ENCODE assay signal across 11 mouse cellular contexts in genomic region chr11:88142362-88142761, GRCm38 (mm10). TPM values are rescaled to one million over a fixed set of nuclear protein-coding genes. Genes with fewer than 3 reads are reported as not detected.
DNase-seq lines count a peak whose midpoint lies in the region; ATAC-seq and TF ChIP-seq lines count a peak whose summit lies in the region.
"Had no signal": no experiment of that assay in that cellular context is flagged by ENCODE, and none has a peak within 500 bp of the region (broad histone marks: within the 10 kb centered on the region; RNA-seq: fewer than 3 reads in every experiment).

No protein-coding gene starts in this region.

- H3K27ac ChIP-seq in lung, embryonic 16.5 days (ENCODE audit: low read length): peak overlapping the region; percentile 27
- peak overlapping the region; percentile 74 for H3K27ac ChIP-seq in hindbrain, embryonic 11.5 days (ENCODE audit: low read depth, low read length)
- H3K27ac ChIP-seq in midbrain, embryonic 12.5 days (replicated peaks): peak overlapping the region; percentile 94
- H3K27ac ChIP-seq in stomach, postnatal 0 days (replicated peaks): peak overlapping the region; percentile 31; the same call in 1 of the 2 replicates
- no peak overlapping the region for H3K27ac ChIP-seq in kidney, embryonic 16.5 days (ENCODE audit: low read length)
- H3K27ac ChIP-seq: liver, embryonic 13.5 days had no signal

- no peak for TF ChIP-seq EP300 in stomach, postnatal 0 days (optimal IDR thresholded peaks at IDR 0.05)

- TF ChIP-seq CTCF in stomach, postnatal 0 days (IDR thresholded peaks at IDR 0.05; ENCODE audit: low read depth): no peak

- H3K36me3 ChIP-seq in lung, embryonic 16.5 days (ENCODE audit: control insufficient read depth, insufficient read depth, low read length): no peaks in the 10 kb centered on the region
- no peaks in the 10 kb centered on the region for H3K36me3 ChIP-seq in hindbrain, embryonic 11.5 days (ENCODE audit: control insufficient read depth, insufficient read depth, low read length)
- no peaks in the 10 kb centered on the region; the same call in 1 of the 2 replicates for H3K36me3 ChIP-seq in midbrain, embryonic 12.5 days
- H3K36me3 ChIP-seq in stomach, postnatal 0 days (ENCODE audit: control insufficient read depth, insufficient read depth, low read length): no peaks in the 10 kb centered on the region
- H3K36me3 ChIP-seq in kidney, embryonic 16.5 days (ENCODE audit: insufficient read depth, low read length): no peaks in the 10 kb centered on the region
- H3K36me3 ChIP-seq: liver, embryonic 13.5 days had no signal

- intact Hi-C loops in heart, postnatal 25 days (cut with DNase I): loop anchor here (5.0 kb wide), 1 partner anchor 40 kb away; no protein-coding TSS in a partner anchor

- H3K4me3 ChIP-seq in lung, embryonic 16.5 days (ENCODE audit: low read length): no peak overlapping the region
- no peak overlapping the region for H3K4me3 ChIP-seq in hindbrain, embryonic 11.5 days (ENCODE audit: low read depth, low read length)
- H3K4me3 ChIP-seq in midbrain, embryonic 12.5 days: no peak overlapping the region
- H3K4me3 ChIP-seq in stomach, postnatal 0 days (ENCODE audit: low read depth, low read length): no peak overlapping the region
- no peak overlapping the region for H3K4me3 ChIP-seq in kidney, embryonic 16.5 days (ENCODE audit: low read length)
- H3K4me3 ChIP-seq: liver, embryonic 13.5 days had no signal

- WGBS in lung, embryonic 16.5 days: 31% methylated on average over 8 of the region's 8 CpGs
- 37% methylated on average over 8 of the region's 8 CpGs for WGBS in hindbrain, embryonic 11.5 days
- 21% methylated on average over 8 of the region's 8 CpGs for WGBS in midbrain, embryonic 12.5 days
- 28% methylated on average over 8 of the region's 8 CpGs for WGBS in stomach, postnatal 0 days
- 35% methylated on average over 8 of the region's 8 CpGs for whole genome bisulfite sequencing in kidney, embryonic 16.5 days

- H3K4me1 ChIP-seq in lung, embryonic 16.5 days (replicated peaks; ENCODE audit: control insufficient read depth, insufficient read depth, low read length): peaks cover 38% of the 10 kb centered on the region
- H3K4me1 ChIP-seq in hindbrain, embryonic 11.5 days (replicated peaks; ENCODE audit: control insufficient read depth, insufficient read depth, low read length): peaks cover 35% of the 10 kb centered on the region
- peaks cover 74% of the 10 kb centered on the region for H3K4me1 ChIP-seq in midbrain, embryonic 12.5 days
- H3K4me1 ChIP-seq in stomach, postnatal 0 days (replicated peaks; ENCODE audit: control insufficient read depth, insufficient read depth): no peaks in the 10 kb centered on the region; the same call in none of the 2 replicates
- peaks cover 48% of the 10 kb centered on the region for H3K4me1 ChIP-seq in kidney, embryonic 16.5 days (ENCODE audit: insufficient read depth, low read length)

- H3K27me3 ChIP-seq in lung, embryonic 16.5 days (ENCODE audit: control insufficient read depth, insufficient read depth, low read depth, low read length): no peaks in the 10 kb centered on the region
- H3K27me3 ChIP-seq in hindbrain, embryonic 11.5 days (ENCODE audit: control insufficient read depth, insufficient read depth, low read length): no peaks in the 10 kb centered on the region
- H3K27me3 ChIP-seq in midbrain, embryonic 12.5 days: peaks cover 7% of the 10 kb centered on the region
- H3K27me3 ChIP-seq in stomach, postnatal 0 days (ENCODE audit: control insufficient read depth, insufficient read depth, low read length): no peaks in the 10 kb centered on the region
- no peaks in the 10 kb centered on the region for H3K27me3 ChIP-seq in kidney, embryonic 16.5 days (ENCODE audit: insufficient read depth, low read length)

- no peak for ATAC-seq in lung, embryonic 16.5 days (ENCODE audit: low read depth)
- no peak for ATAC-seq in hindbrain, embryonic 11.5 days (ENCODE audit: low FRiP score)
- ATAC-seq in midbrain, embryonic 12.5 days (ENCODE audit: low FRiP score, low read depth): no peak
- ATAC-seq in stomach, postnatal 0 days (ENCODE audit: low FRiP score, low TSS enrichment): no peak
- no peak for ATAC-seq in kidney, embryonic 16.5 days (ENCODE audit: low FRiP score, low TSS enrichment)

- no peak overlapping the region for H3K4me2 ChIP-seq in lung, embryonic 16.5 days (ENCODE audit: low read depth, low read length)
- H3K4me2 ChIP-seq in hindbrain, embryonic 11.5 days (replicated peaks; ENCODE audit: low read depth, low read length): no peak overlapping the region
- H3K4me2 ChIP-seq in midbrain, embryonic 12.5 days (replicated peaks): no peak overlapping the region
- H3K4me2 ChIP-seq in stomach, postnatal 0 days (replicated peaks; ENCODE audit: low read depth): no peak overlapping the region
- H3K4me2 ChIP-seq in kidney, embryonic 16.5 days (replicated peaks; ENCODE audit: low read depth, low read length): no peak overlapping the region
- H3K4me2 ChIP-seq: liver, embryonic 13.5 days had no signal

- no peaks in the 10 kb centered on the region for H3K9me3 ChIP-seq in lung, embryonic 16.5 days (ENCODE audit: control insufficient read depth, low read length)
- H3K9me3 ChIP-seq in hindbrain, embryonic 11.5 days (ENCODE audit: control insufficient read depth, low read length): no peaks in the 10 kb centered on the region
- H3K9me3 ChIP-seq in midbrain, embryonic 12.5 days: no peaks in the 10 kb centered on the region
- no peaks in the 10 kb centered on the region for H3K9me3 ChIP-seq in stomach, postnatal 0 days (ENCODE audit: control insufficient read depth, low read length)
- no peaks in the 10 kb centered on the region for H3K9me3 ChIP-seq in kidney, embryonic 16.5 days (ENCODE audit: low read length)
- H3K9me3 ChIP-seq: liver, embryonic 13.5 days had no signal

- DNase-seq in lung, postnatal 14 days: no peak
- peak; percentile 49 for DNase-seq in hindbrain, embryonic 11.5 days (ENCODE audit: low spot score)
- no peak for DNase-seq in stomach, postnatal 0 days (ENCODE audit: low spot score)
- DNase-seq in heart, postnatal 25 days (ENCODE audit: low spot score): no peak
- DNase-seq: cerebellum, adult 11-12 months; kidney, adult 2 months; liver, embryonic 13.5 days; thymus, postnatal 36 days had no signal

- H3K9ac ChIP-seq in lung, embryonic 16.5 days (ENCODE audit: low read length): no peak overlapping the region
- H3K9ac ChIP-seq in hindbrain, embryonic 11.5 days (ENCODE audit: low read depth, low read length): peak overlapping the region; percentile 34; the same call in 1 of the 2 replicates
- H3K9ac ChIP-seq in midbrain, embryonic 12.5 days (replicated peaks): peak overlapping the region; percentile 8; the same call in 1 of the 2 replicates
- H3K9ac ChIP-seq in stomach, postnatal 0 days (ENCODE audit: low read length): no peak overlapping the region
- H3K9ac ChIP-seq in kidney, embryonic 16.5 days (replicated peaks; ENCODE audit: low read length): no peak overlapping the region
- H3K9ac ChIP-seq: liver, embryonic 13.5 days had no signal

RNA-seq across cellular contexts. Expression of gene Cuedc1, which starts 44.5 kb away (rescaled TPM):
- polyA plus RNA-seq in lung, embryonic 16.5 days (2015; fragmentation: Nextera tagmentation; extraction: Ambion mirVana): 11.3 and 11.8 TPM in 2 replicates
- 17.6 TPM in 2 replicates for polyA plus RNA-seq in hindbrain, embryonic 11.5 days (2014; fragmentation: Nextera tagmentation; extraction: Ambion mirVana)
- 40.5 and 45.7 TPM in 2 replicates for polyA plus RNA-seq in midbrain, embryonic 12.5 days (2016; fragmentation: Nextera tagmentation; extraction: Ambion mirVana)
- polyA plus RNA-seq in stomach, postnatal 0 days (2015; fragmentation: Nextera tagmentation; extraction: Ambion mirVana): 12.8 and 13.7 TPM in 2 replicates
- 10 to 100 TPM; 50.4 to 55.1 TPM for total RNA-seq in heart, postnatal 25 days (2021)
- 14.6 and 14.7 TPM in 2 replicates for polyA plus RNA-seq in kidney, embryonic 16.5 days (2015; fragmentation: Nextera tagmentation; extraction: Ambion mirVana)

Comparison
In these comparisons a context has a peak if more than half of its experiments do, and no peak if none do; other contexts are left out.
1. H3K9ac ChIP-seq: peak in hindbrain, embryonic 11.5 days (single experiment) and midbrain, embryonic 12.5 days (single experiment); none in lung, embryonic 16.5 days (single experiment), stomach, postnatal 0 days (single experiment) and kidney, embryonic 16.5 days (single experiment).